Mouse (Mus musculus): ENCODE results near the gene Scgb1b20.
"Not testable (repeated sequence)": the region's sequence is repeated elsewhere in the genome, so short reads cannot be mapped to it uniquely, and the experiment has no call there.

Scgb1b20 gene

DNA sequence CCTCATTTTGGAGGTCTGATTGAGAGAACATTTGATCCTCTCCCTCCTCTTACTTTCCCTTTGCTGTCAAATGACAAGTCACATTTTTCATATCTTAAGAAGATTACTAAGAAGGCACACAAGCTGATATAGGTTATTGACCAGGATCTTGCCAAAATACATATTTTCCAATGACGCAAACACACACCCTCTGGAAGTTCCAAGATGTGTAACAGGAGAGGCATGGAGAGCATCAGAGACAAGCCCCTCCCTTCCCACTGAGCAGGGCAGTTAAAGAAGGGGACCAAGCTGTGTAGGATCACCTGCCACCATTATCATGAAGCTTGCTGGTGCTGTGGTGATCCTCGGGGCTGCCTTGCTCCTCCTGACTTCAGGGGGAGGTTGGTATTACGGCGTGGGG lies at the start of gene Scgb1b20:
TSS of gene Scgb1b20 (plus strand) at position 301 of the 400 bp plus-strand sequence.
- DNase-seq, result not testable (repeated sequence)

DNA sequence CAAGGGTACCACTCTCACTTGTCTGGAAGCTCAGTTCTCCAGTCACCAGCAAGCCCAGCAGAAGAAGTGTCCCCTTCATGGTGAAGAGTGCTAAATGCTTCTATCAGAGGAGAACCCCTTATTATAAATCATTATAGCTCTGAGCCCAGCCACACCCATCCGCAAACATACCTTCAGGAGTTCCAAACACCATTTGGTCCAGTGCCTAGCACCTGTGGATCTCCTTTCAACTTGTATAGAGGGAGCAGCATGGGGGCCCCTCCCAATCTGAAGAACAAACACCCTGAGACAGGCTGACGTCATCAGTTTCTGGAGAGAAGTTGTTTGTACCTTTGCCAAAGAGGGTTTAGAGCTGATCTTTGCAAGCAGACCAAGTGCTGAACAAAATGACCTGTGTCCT lies 6.8 kb upstream of the Scgb1b20 start, which contains the start of gene Scgb2b20:
TSS of gene Scgb2b20 (minus strand) at position 101 of the 400 bp plus-strand sequence.
- DNase-seq, result not testable (repeated sequence)

DNA sequence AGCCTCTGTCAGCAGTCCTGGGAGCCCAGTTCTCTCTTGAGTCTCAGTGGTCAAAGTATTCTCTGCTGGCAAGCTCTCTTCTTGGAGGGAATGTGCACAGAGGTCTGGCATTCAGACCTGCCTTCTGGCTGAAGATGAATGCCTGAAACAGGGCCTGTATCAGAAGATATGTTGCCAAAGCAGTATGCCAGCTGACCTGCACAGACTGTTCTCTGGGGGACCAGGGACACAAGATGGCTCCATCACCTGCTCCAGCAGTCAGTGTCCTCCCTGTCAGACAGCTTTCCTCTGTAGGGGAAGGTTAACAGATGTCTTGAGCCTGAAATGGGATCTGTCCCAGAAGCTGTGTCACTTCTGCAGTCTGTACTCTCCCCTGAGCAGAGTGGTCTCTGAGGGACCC lies 26.7 kb downstream of the Scgb1b20 start:
- not testable (repeated sequence) for DNase-seq

DNA sequence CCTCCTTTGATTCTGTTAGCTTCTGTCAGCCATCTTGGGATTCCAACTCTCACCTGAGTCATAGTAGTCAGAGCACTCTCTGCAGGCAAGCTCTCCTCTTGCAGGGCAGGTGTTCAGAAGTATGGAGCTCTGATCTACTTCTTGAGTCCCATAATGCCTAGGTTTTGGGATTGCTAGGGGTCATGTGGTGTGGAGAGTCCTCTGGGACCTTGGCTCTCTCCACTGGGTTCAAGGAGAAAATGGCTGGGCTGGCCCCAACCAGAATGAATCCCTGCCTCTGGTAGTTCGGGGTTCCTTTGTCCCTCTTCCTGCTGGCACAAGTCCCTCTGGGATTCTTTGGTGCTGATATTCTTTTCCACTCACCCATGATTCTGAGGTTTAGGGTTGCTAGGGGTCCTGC lies 28.6 kb downstream of the Scgb1b20 start:
- no peak for DNase-seq

DNA sequence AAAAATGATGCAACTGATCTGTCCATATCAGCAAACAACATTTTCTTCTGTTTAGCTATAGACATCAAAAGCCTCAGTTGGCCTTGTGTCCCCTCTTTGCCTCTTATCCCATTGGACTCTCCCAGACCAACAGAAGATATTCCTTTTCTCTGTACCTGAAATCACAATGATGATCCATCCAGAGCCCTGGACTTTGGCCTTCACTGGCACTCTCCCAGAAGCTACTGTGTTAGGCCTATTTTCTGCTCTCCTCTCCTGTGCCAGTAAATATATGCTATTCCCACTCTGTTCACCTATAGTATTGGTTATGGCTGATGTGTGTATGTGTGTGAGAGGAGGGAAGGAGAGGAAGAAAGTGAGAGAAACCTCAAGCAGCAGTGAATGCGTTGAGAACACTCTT lies 36.6 kb downstream of the Scgb1b20 start:
- DNase-seq, result not testable (repeated sequence)
